Mouse (Mus musculus) embryonic fibroblast, embryonic 13.5 days (primary cell): ENCODE measurements around the gene Grn. TPM values are rescaled to one million over a fixed set of nuclear protein-coding genes. Genes with fewer than 3 reads are reported as not detected.
"Not testable (repeated sequence)": the region's sequence is repeated elsewhere in the genome, so short reads cannot be mapped to it uniquely, and the experiment has no call there.

Source experiments
- H3K27ac ChIP-seq: 2 replicates; pipeline ENCODE4 v1.5.1; 2012; ENCODE audit warnings: low read length, control low read depth, inconsistent platforms; ENCODE audit not compliant: insufficient read depth
- H3K4me1 ChIP-seq: 2 replicates; pipeline ENCODE4 v1.6.1; 2011; ENCODE audit warnings: low read length; ENCODE audit not compliant: control insufficient read depth, insufficient read depth
- H3K4me3 ChIP-seq: 2 replicates; pipeline ENCODE4 v1.5.1; 2011; ENCODE audit warnings: mild to moderate bottlenecking, control low read depth, low read length; ENCODE audit not compliant: insufficient read depth
- CTCF ChIP-seq: IDR thresholded peaks from 2 replicates; pipeline ENCODE4 v1.5.1; 2011; ENCODE audit warnings: mild to moderate bottlenecking, control low read depth, low read length, moderate library complexity, borderline replicate concordance; ENCODE audit not compliant: insufficient read depth
- POLR2A ChIP-seq: IDR thresholded peaks from 2 replicates; pipeline ENCODE4 v1.6.1; 2011; ENCODE audit warnings: low read depth, mild to moderate bottlenecking, control low read depth, low read length, moderate library complexity
- polyA plus RNA-seq: library from polyadenylated mRNA; stranded (reverse); fragments of >200 nt; gene quantifications from 2 replicates; pipeline ENCODE4 v1.2.4, GENCODE M21; 2011; ENCODE audit warnings: low read depth; ENCODE audit not compliant: missing spikeins, insufficient read length

Gene Grn
- polyA plus RNA-seq, 1 experiment = 252 TPM

GRCm38 (mm10) chr11:102408344-102408876 lies 21.7 kb upstream of the Grn start:
- H3K4me3 ChIP-seq = peak overlapping the region; percentile 63
- H3K4me1 ChIP-seq = peaks cover 4% of the 10 kb centered on the region; the same call in 1 of the 2 replicates
- peak; percentile 90 for TF ChIP-seq POLR2A
- TF ChIP-seq CTCF = no peak

GRCm38 (mm10) chr11:102408888-102409794 lies 21.0 kb upstream of the Grn start:
- TF ChIP-seq CTCF (no peak), POLR2A (no peak)
- Histone ChIP-seq H3K4me3 (no peak overlapping the region), H3K27ac (peak overlapping the region; percentile 65), H3K4me1 (peaks cover 4% of the 10 kb centered on the region; the same call in 1 of the 2 replicates)

More at GRCm38 (mm10) chr11:102408344-102408876, 21.7 kb upstream of the Grn start:
- peak overlapping the region; percentile 94 for H3K27ac ChIP-seq

- Histone ChIP-seq H3K27ac (no peak overlapping the region), H3K4me1 (peaks cover 4% of the 10 kb centered on the region; the same call in 1 of the 2 replicates), H3K4me3 (no peak overlapping the region)
- TF ChIP-seq POLR2A = no peak
- TF ChIP-seq CTCF = no peak
Observed at GRCm38 (mm10) chr11:102409795-102410330, 20.3 kb upstream of the Grn start.

GRCm38 (mm10) chr11:102410345-102410744 lies 19.8 kb upstream of the Grn start:
- not testable (repeated sequence) for H3K4me3 ChIP-seq, H3K27ac ChIP-seq, H3K4me1 ChIP-seq

GRCm38 (mm10) chr11:102411061-102411460 lies 19.1 kb upstream of the Grn start:
- TF ChIP-seq CTCF = no peak
- no peak for TF ChIP-seq POLR2A
- Histone ChIP-seq H3K4me3 (no peak overlapping the region), H3K4me1 (peaks cover 4% of the 10 kb centered on the region), H3K27ac (peak overlapping the region; percentile 84)

GRCm38 (mm10) chr11:102411704-102412103 lies 18.4 kb upstream of the Grn start:
- H3K4me3 ChIP-seq = no peak overlapping the region
- peak overlapping the region; percentile 84 for H3K27ac ChIP-seq
- peaks cover 4% of the 10 kb centered on the region for H3K4me1 ChIP-seq
- TF ChIP-seq CTCF (peak; percentile 70; the same call in 1 of the 2 replicates), POLR2A (no peak)

GRCm38 (mm10) chr11:102413059-102413458 lies 17.1 kb upstream of the Grn start:
- no peak overlapping the region for H3K27ac ChIP-seq
- H3K4me1 ChIP-seq = peaks cover 4% of the 10 kb centered on the region
- no peak overlapping the region for H3K4me3 ChIP-seq
- TF ChIP-seq CTCF (no peak), POLR2A (no peak)

- H3K27ac ChIP-seq = no peak overlapping the region
- H3K4me3 ChIP-seq = no peak overlapping the region
- TF ChIP-seq CTCF = no peak
- no peak for TF ChIP-seq POLR2A
- peaks cover 4% of the 10 kb centered on the region for H3K4me1 ChIP-seq
Observed at GRCm38 (mm10) chr11:102415034-102415802, 14.9 kb upstream of the Grn start.

GRCm38 (mm10) chr11:102417160-102417559 lies 13.0 kb upstream of the Grn start:
- no peaks in the 10 kb centered on the region; the same call in 1 of the 2 replicates for H3K4me1 ChIP-seq
- H3K4me3 ChIP-seq = no peak overlapping the region
- TF ChIP-seq POLR2A (no peak), CTCF (no peak)
- H3K27ac ChIP-seq = no peak overlapping the region
